Mouse (Mus musculus) hematopoietic stem cell, adult 5-6 weeks (primary cell): Measurements from ENCODE around the gene Col13a1. TPM values are rescaled to one million over a fixed set of nuclear protein-coding genes. Genes with fewer than 3 reads are reported as not detected.

Experiments used
- ATAC-seq, 2 experiments: fragments of 125-278 bp in 1 of 2; replicated peaks in 1 of 2; 2 replicates each; pipeline ENCODE4 v1.8.0; 2016 to 2017; ENCODE audit warnings: inconsistent platforms in 2 of 2, mild to moderate bottlenecking in 2 of 2, moderate number of reproducible peaks in 2 of 2, low read depth in 1 of 2, moderate TSS enrichment in 1 of 2; ENCODE audit not compliant: low FRiP score in 2 of 2, poor library complexity in 2 of 2, severe bottlenecking in 2 of 2, insufficient read depth in 1 of 2, low TSS enrichment in 1 of 2
- total RNA-seq: library from RNA; stranded (forward); fragments of 172-1452, 232-1000 nt; gene quantifications from 2 replicates; pipeline ENCODE4 v1.2.3, GENCODE M21; 2017

Col13a1 gene
- total RNA-seq, 1 experiment from 2014 or later, result not detected

DNA sequence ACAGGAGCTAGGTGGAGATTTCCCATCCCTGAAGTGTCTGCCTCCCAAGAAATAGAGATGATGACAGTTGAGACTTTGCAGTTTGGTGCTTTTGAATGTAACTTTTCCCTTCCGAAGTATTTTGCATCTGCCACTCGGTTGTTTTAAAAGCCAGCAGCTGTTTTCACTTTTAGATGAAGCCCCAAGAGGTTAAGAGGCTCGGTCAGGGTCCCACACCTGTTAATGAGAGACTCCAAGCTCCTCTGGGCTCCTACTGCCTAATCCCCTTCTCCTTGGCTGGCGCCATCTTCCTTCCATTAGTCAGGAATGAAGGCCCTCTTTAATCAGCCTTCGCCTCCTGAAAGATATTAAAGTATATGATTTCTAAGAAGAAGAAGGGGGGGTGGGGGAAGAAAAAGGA lies 153.4 kb downstream of the Col13a1 start:
- no peak for ATAC-seq

DNA sequence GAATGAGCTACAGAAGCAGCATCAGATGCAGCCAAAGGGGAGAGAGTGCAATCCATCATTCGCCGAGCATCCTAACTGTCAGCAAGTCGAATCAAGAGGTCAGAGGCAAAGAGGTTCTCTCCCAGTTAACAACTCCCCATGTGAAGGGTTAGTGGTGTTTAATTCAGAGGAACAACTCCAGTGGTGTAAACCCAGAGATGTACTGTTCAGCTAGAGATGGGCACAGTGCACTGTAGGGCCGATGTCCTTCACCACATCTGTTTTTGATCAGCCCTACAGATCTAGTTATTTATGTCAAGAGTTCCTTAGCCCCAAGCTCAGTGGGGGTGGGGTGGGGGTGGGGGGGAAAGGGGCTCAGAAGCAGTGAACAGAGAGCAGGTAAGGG lies 155.2 kb downstream of the Col13a1 start:
- no peak for ATAC-seq

DNA sequence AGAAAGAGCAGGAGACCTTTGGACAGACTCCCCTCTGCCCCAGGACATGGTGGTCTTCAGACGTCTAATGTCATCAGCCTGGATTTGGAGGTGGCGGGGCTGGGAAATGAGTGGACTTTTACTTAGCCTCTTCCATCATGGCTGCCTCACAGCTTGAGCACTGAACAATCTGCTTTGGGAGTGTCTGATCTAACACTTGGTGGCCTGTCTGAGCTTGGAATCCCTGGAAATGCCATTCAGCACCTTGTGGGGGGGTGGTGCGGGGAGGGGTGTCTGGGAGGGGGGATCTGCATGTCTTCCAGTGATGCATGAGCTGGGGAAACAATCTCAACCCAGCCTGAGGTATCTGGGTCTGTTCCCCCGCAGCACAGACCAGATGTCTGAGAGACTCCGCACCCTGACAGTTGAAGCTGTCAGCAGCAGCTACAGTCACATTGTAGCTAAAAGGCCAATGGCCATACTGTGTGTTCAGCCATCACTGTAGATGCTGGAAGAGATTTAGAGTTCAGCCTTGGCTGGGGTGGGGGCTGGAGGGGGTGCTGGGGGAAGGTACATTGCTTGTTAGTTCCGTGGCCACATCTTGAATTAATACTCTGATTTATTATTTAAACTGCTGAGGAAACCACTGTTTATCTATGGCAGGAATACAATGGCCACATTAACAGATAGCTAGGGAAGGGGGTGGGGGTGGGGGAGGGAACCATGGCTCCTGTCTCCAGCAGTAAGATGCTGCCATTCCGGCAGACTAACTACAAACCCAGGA lies 155.8 kb downstream of the Col13a1 start:
- ATAC-seq, result no peak

DNA sequence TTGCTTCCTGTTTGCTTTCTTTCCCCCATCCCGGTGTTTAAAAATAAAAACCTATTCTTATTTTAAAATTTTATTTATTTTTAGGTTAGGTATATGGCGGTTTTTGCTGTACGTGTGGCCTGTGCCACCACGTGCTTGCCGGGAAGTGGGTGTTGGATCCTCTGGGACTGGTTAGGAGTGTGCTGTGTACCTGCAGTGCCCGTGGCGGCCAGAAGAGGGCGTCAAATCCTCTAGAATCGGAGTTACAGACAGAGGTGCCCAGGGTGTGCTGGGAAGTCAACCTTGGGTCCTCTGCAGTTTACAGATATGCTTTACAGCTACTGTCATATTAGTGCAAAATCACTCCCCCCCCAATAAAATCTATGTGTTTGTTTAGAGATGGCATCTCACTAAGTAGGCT lies 158.9 kb downstream of the Col13a1 start:
- ATAC-seq, result 0 out of 4 replicates have a peak, but pooled peaks of 1 of the 2 experiments have one; percentile 12

DNA sequence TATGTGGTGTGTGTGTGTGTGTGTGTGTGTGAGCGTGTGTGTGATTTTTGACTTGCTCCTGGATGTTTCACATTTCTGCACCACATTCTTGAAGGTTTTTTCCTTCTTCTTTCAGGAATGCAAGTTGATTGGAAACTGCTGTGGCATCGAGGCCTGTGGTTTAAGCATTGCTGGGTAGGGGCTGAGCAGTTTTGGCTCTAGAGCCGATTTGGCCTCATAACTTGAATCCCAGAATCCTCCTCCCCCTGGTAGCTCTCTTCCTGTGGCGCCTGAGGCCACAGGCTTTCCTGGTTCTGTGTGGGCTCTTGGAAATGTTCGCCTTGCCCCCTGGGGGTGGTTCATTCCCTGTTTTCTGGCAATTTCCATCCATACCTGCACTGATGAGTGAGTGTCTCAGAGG lies 166.9 kb downstream of the Col13a1 start:
- no peak for ATAC-seq

DNA sequence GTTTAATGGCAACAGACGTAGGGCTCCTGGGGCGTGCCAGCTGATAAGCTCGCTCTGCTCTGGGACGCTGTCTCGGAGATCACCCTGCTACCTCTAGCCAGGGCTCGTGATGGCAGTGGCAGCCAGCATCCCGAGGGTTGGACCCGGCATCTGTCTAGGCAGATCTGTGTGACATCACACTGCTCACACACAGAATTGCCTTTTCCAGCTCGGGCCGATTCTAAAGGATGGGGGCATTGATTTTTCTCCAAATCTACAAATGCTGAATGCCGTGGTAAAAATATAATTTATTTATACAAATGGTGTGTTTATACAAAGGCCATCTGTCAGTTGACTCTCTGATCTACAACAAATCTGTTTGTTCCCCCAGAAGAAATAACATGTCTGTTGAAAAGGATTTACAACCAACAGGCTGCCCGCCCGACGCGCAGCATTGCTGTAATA lies 180.8 kb downstream of the Col13a1 start:
- ATAC-seq, result no peak

DNA sequence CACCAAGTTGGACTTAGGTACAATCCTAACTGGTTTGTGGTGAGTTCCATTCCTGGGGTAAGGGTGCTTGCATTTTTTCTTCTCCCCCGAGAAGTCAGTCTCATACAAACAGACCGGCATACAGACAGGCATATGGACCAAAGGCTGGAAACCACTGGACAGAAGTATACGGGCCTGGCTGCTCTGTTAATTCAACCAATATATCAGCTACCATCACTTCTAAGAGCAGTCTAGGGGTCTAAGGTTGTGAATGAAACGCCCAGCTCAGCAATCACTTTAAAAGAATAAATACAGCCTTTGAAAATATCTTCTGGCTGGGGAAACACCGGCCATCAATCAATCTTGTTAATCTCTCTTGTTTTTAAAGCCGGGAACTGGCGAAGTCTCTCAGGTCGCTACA lies 183.4 kb downstream of the Col13a1 start:
- ATAC-seq, result no peak

DNA sequence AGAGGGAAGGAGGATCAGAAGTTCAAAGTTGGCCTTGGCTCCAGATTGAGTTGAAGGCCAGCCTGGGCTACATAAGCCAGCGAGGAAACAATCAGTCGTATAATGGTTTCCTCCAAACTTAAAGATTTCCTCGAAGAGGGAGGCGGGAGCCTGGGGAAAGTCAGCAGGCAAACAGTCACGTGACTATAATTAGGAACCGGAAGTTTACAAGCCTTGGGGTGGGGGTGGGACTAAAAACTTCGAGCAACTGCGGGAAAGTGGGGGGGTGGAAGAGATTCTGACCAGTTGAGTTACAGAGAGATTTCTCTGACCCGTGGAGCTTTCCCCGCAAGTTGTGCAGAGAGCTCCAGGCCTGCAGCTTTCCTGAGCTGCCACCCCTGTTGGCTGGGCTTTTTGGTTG lies 183.9 kb downstream of the Col13a1 start:
- ATAC-seq, result no peak

DNA sequence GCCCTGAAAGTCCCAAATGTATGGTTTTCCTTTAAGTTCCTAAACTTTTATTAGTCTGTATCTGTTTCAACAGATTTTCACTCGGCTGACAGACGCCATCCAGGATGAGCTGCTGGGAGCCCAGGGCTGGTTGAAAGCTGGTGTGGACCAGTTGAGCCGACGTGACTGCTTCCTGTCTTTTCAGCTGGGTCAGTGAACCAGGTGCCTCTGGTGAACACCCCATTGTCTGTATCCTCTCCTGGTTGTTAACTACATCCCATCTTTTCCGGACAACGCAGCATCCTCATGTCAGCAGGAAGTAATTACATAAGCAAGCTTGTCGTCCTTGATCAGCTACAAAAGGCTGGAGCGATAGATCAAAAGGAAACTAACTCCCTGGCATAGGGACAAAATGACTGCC lies 185.9 kb downstream of the Col13a1 start:
- no peak for ATAC-seq

DNA sequence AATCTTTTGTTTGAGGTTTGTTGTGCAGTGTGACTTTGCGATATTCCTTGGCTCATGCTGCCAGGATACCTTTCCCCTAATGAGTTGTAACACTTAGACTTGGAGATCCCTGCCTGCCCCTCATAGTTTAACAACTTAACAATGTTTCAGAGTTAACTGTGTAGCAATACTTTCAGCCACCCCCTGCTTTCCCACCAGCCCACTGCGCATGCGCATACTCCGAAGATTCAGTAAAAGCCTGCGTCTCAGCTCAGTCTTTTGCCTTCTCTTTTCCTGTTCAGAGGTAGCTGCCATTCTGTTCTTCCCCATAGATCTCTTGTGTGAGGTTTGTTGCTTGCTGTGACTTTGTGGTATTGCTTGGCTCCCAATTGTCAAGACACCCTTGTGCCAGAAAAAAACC lies 190.4 kb downstream of the Col13a1 start:
- ATAC-seq, result no peak

Other genes with a start within 250 kb of the Col13a1 start
- 3.2 and 6.3 TPM in 2 replicates for gene H2afy2, start 195.0 kb downstream of the Col13a1 start, total RNA-seq
- gene Neurog3, start 154.0 kb upstream of the Col13a1 start, total RNA-seq, result not detected in 2 replicates
- gene Fam241b, start 164.8 kb upstream of the Col13a1 start, total RNA-seq, result 2.2 and 3.1 TPM in 2 replicates